Mouse (Mus musculus): ENCODE results near the gene Zfp672.

The Zfp672 gene

GRCm38 (mm10) chr11:58290812-58291211 is 39.3 kb downstream of the Zfp672 start:
- in situ Hi-C loops (cut with MboI, MseI): loop anchor here (5.0 kb wide), 1 partner anchor 54 kb away; no protein-coding TSS in a partner anchor

DNA sequence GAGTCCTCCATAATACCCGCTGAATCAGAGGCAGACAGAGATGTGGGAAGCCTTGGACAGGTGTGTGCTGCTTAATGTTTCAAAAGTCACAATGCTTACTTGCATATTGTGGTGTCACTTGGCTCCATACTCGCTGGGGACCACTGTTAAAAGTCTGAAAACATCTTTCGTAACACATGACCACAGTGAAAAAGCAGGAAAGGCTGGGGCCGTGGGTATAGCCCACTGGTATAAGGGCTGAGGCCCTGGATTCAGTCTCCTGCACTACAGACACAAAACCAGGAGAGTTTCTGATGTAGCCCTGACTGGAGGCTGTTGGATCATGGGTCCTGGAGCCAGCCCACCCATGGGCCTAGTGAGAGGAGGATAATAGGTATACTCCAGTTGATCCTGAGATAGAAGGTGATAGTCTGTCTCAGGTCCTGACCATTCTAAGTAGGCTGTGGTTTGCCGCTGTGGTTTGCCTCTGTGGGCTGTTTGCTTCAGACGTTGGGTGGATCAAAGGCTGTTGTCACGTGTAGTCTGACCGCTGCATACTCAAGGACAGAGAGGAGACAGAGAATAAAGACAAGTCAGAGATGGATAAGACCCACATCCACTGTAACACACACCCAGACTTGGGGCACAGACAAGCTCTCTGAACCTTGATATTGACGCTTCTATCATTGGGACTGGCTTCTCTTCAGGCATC is 40.0 kb downstream of the Zfp672 start:
- in situ Hi-C loops (cut with MboI, MseI): loop anchor here (5.0 kb wide), 1 partner anchor 53 kb away; no protein-coding TSS in a partner anchor

- in situ Hi-C loops (cut with MboI, MseI): no loop called here
Observed at GRCm38 (mm10) chr11:58282518-58282917, 47.6 kb downstream of the Zfp672 start.

GRCm38 (mm10) chr11:58281970-58282496 is 48.1 kb downstream of the Zfp672 start:
- in situ Hi-C loops (cut with MboI, MseI): no loop called here

- in situ Hi-C loops (cut with MboI, MseI): no loop called here
Observed at GRCm38 (mm10) chr11:58275756-58276155, 54.4 kb downstream of the Zfp672 start.

DNA sequence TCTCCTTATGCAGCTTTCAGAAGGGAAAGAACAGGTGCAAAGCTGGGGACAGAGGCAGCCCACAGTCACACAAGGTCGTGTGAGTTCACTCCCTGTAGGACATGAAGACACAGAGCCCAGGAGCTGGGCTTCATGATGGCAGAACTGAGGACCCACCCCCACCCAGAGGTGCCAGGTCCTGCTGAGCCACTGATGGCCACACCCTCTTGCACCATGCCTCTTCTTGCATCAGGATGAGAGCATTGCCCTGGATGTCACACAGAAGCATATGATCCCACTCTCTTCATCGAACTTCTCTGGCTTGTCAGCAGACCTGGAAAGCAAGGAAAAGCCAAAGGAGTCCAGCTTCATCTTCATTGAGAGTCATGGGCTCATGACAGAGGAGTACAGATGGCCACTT is 55.6 kb downstream of the Zfp672 start, which contains the start of gene 4930438A08Rik:
Gene 4930438A08Rik (plus strand): TSS at position 228 of the 400 bp plus-strand sequence.
- in situ Hi-C loops (cut with MboI, MseI): no loop called here

GRCm38 (mm10) chr11:58268285-58268684 is 61.9 kb downstream of the Zfp672 start:
- in situ Hi-C loops (cut with MboI, MseI): no loop called here
